Mouse (Mus musculus): ENCODE measurements around the gene Mns1.
"Not testable (repeated sequence)": the region's sequence is repeated elsewhere in the genome, so short reads cannot be mapped to it uniquely, and the experiment has no call there.

Mns1 gene

GRCm38 (mm10) chr9:72427861-72428260 lies 9.9 kb upstream of the Mns1 start:
- no peak for DNase-seq (ENCODE audit: low spot score in 2 of 2)

- DNase-seq (ENCODE audit: low spot score in 2 of 2): no peak
Measured at GRCm38 (mm10) chr9:72434876-72435275, 2.9 kb upstream of the Mns1 start.

GRCm38 (mm10) chr9:72438749-72439148 lies 938 bp downstream of the Mns1 start:
- DNase-seq (ENCODE audit: low spot score in 2 of 2): no peak

GRCm38 (mm10) chr9:72440358-72440757 lies 2.5 kb downstream of the Mns1 start:
- no peak for DNase-seq (ENCODE audit: low spot score in 2 of 2)

GRCm38 (mm10) chr9:72440948-72441926 lies 3.4 kb downstream of the Mns1 start:
- DNase-seq (ENCODE audit: low spot score in 2 of 2): no peak

- DNase-seq (ENCODE audit: low spot score in 2 of 2): no peak
Measured at GRCm38 (mm10) chr9:72441927-72442715, 4.3 kb downstream of the Mns1 start.

GRCm38 (mm10) chr9:72448026-72448425 lies 10.2 kb downstream of the Mns1 start:
- DNase-seq (ENCODE audit: low spot score in 2 of 2): peak; percentile 46 to 76

- DNase-seq (ENCODE audit: low spot score in 2 of 2): no peak
Measured at GRCm38 (mm10) chr9:72449367-72449766, 11.6 kb downstream of the Mns1 start.

- DNase-seq (ENCODE audit: low spot score in 2 of 2): no peak
Measured at GRCm38 (mm10) chr9:72449841-72450240, 12.0 kb downstream of the Mns1 start.

GRCm38 (mm10) chr9:72450363-72450762 lies 12.6 kb downstream of the Mns1 start:
- DNase-seq (ENCODE audit: low spot score in 2 of 2): no peak

- no peak for DNase-seq (ENCODE audit: low spot score in 2 of 2)
Measured at GRCm38 (mm10) chr9:72451111-72451510, 13.3 kb downstream of the Mns1 start.

GRCm38 (mm10) chr9:72454281-72454680 lies 16.5 kb downstream of the Mns1 start:
- DNase-seq (ENCODE audit: low spot score in 2 of 2): not testable (repeated sequence)

- DNase-seq (ENCODE audit: low spot score in 2 of 2): no peak
Measured at GRCm38 (mm10) chr9:72456374-72456773, 18.6 kb downstream of the Mns1 start.

GRCm38 (mm10) chr9:72458233-72458632 lies 20.4 kb downstream of the Mns1 start:
- DNase-seq (ENCODE audit: low spot score in 2 of 2): peak; percentile 39 to 70

GRCm38 (mm10) chr9:72459703-72460102 lies 21.9 kb downstream of the Mns1 start:
- no peak for DNase-seq (ENCODE audit: low spot score in 2 of 2)

GRCm38 (mm10) chr9:72460767-72461166 lies 23.0 kb downstream of the Mns1 start:
- DNase-seq (ENCODE audit: low spot score in 2 of 2): no peak

- no peak for DNase-seq (ENCODE audit: low spot score in 2 of 2)
Measured at GRCm38 (mm10) chr9:72462427-72462826, 24.6 kb downstream of the Mns1 start.

GRCm38 (mm10) chr9:72464806-72465205 lies 27.0 kb downstream of the Mns1 start:
- DNase-seq (ENCODE audit: low spot score in 2 of 2): no peak

GRCm38 (mm10) chr9:72465754-72466181 lies 28.0 kb downstream of the Mns1 start:
- DNase-seq (ENCODE audit: low spot score in 2 of 2): no peak

- peak in 1 of 2 experiments; percentile 31 for DNase-seq (ENCODE audit: low spot score in 2 of 2)
Measured at GRCm38 (mm10) chr9:72467551-72468407, 30.0 kb downstream of the Mns1 start.

GRCm38 (mm10) chr9:72468616-72469015 lies 30.8 kb downstream of the Mns1 start:
- DNase-seq (ENCODE audit: low spot score in 2 of 2): no peak

- DNase-seq (ENCODE audit: low spot score in 2 of 2): no peak
Measured at GRCm38 (mm10) chr9:72469851-72470250, 32.0 kb downstream of the Mns1 start.
